ENCODE assay signal across 8 mouse cellular contexts in the genomic region with DNA sequence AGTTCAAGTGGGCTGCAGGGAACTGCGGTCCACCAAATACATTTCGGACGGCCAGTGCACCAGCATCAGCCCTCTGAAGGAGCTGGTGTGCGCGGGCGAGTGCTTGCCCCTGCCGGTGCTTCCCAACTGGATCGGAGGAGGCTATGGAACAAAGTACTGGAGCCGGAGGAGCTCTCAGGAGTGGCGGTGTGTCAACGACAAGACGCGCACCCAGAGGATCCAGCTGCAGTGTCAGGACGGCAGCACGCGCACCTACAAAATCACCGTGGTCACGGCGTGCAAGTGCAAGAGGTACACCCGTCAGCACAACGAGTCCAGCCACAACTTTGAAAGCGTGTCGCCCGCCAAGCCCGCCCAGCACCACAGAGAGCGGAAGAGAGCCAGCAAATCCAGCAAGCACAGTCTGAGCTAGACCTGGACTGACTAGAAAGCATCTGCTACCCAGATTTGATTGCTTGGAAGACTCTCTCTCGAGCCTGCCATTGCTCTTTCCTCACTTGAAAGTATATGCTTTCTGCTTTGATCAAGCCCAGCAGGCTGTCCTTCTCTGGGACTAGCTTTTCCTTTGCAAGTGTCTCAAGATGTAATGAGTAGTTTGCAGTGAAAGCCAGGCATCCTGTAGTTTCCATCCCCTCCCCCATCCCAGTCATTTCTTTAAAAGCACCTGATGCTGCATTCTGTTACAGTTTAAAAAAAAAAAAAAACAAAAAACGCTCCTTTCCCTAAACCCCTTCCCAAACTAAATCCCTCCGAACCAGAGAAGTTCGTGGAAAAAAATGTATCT. TPM values are rescaled to one million over a fixed set of nuclear protein-coding genes. Genes with fewer than 3 reads are reported as not detected.
DNase-seq lines count a peak whose midpoint lies in the region; ATAC-seq and TF ChIP-seq lines count a peak whose summit lies in the region.

No protein-coding gene starts in this region.

- ATAC-seq in forebrain, embryonic 15.5 days (replicated peaks), result peak; percentile 88
- peak; percentile 88 for ATAC-seq in hindbrain, embryonic 14.5 days (ENCODE audit: low FRiP score)
- peak; percentile 54 for ATAC-seq in limb, embryonic 14.5 days (ENCODE audit: low FRiP score, low read depth)
- ATAC-seq in midbrain, embryonic 15.5 days (replicated peaks), result peak; percentile 91

- no peaks in the 10 kb centered on the region for H3K9me3 ChIP-seq in forebrain, embryonic 15.5 days
- H3K9me3 ChIP-seq in hindbrain, embryonic 14.5 days (ENCODE audit: control insufficient read depth, low read length), result no peaks in the 10 kb centered on the region
- no peaks in the 10 kb centered on the region for H3K9me3 ChIP-seq in limb, embryonic 14.5 days (ENCODE audit: control insufficient read depth, low read length)
- H3K9me3 ChIP-seq in midbrain, embryonic 15.5 days, result no peaks in the 10 kb centered on the region

- intact Hi-C loops in heart, postnatal 25 days (cut with DNase I), result no loop called here

- peak overlapping the region; percentile 53 for H3K4me3 ChIP-seq in brown adipose tissue, adult 24 weeks (ENCODE audit: insufficient read depth, low read depth, low read length)
- peak overlapping the region; percentile 48 for H3K4me3 ChIP-seq in forebrain, embryonic 15.5 days
- peak overlapping the region; percentile 37 for H3K4me3 ChIP-seq in hindbrain, embryonic 14.5 days (replicated peaks; ENCODE audit: low read length)
- peak overlapping the region; percentile 49 for H3K4me3 ChIP-seq in limb, embryonic 14.5 days (replicated peaks; ENCODE audit: low read length)
- peak overlapping the region; percentile 52 for H3K4me3 ChIP-seq in midbrain, embryonic 15.5 days

- 0 out of 2 replicates have a peak, but pooled peaks have one; percentile 35 for TF ChIP-seq POLR2A in limb, embryonic 14.5 days (IDR thresholded peaks at IDR 0.05; ENCODE audit: borderline replicate concordance, extremely low read depth, insufficient read depth, insufficient read length)

- H3K27ac ChIP-seq in brown adipose tissue, adult 24 weeks (replicated peaks; ENCODE audit: low read depth, low read length), result no peak overlapping the region
- H3K27ac ChIP-seq in forebrain, embryonic 15.5 days (replicated peaks), result no peak overlapping the region
- no peak overlapping the region for H3K27ac ChIP-seq in hindbrain, embryonic 14.5 days
- peak overlapping the region; percentile 82 for H3K27ac ChIP-seq in limb, embryonic 14.5 days (replicated peaks; ENCODE audit: low read depth, low read length)
- H3K27ac ChIP-seq in midbrain, embryonic 15.5 days, result 0 out of 2 replicates have a peak overlapping the region, but pooled peaks have one; percentile 20

- no peaks in the 10 kb centered on the region for H3K4me1 ChIP-seq in brown adipose tissue, adult 24 weeks (ENCODE audit: control insufficient read depth, insufficient read depth, insufficient read length, low read length)
- H3K4me1 ChIP-seq in forebrain, embryonic 15.5 days, result peaks cover 28% of the 10 kb centered on the region
- H3K4me1 ChIP-seq in hindbrain, embryonic 14.5 days (replicated peaks; ENCODE audit: control insufficient read depth, insufficient read depth, low read length), result no peaks in the 10 kb centered on the region; the same call in 1 of the 2 replicates
- peaks cover 14% of the 10 kb centered on the region for H3K4me1 ChIP-seq in limb, embryonic 14.5 days (ENCODE audit: control insufficient read depth, insufficient read depth, low read length)
- H3K4me1 ChIP-seq in midbrain, embryonic 15.5 days, result peaks cover 18% of the 10 kb centered on the region

- H3K9ac ChIP-seq in forebrain, embryonic 15.5 days (replicated peaks), result peak overlapping the region; percentile 43
- H3K9ac ChIP-seq in hindbrain, embryonic 14.5 days, result peak overlapping the region; percentile 43
- H3K9ac ChIP-seq in limb, embryonic 14.5 days (ENCODE audit: low read depth, low read length, severe bottlenecking), result peak overlapping the region; percentile 66
- peak overlapping the region; percentile 50 for H3K9ac ChIP-seq in midbrain, embryonic 15.5 days

- DNase-seq in heart, adult 11 months, result peak; percentile 89
- DNase-seq in heart, postnatal 25 days (ENCODE audit: low spot score), result no peak
- DNase-seq in hindbrain, embryonic 14.5 days (ENCODE audit: low spot score), result peak; percentile 64
- peak; percentile 79 for DNase-seq in limb, embryonic 14.5 days (ENCODE audit: low spot score)
- DNase-seq in spleen, postnatal 4 days (ENCODE audit: low spot score in 2 of 2), result peak; percentile 44 to 71

- no peaks in the 10 kb centered on the region for H3K27me3 ChIP-seq in forebrain, embryonic 15.5 days
- peaks cover 3% of the 10 kb centered on the region; the same call in 1 of the 2 replicates for H3K27me3 ChIP-seq in hindbrain, embryonic 14.5 days (ENCODE audit: control insufficient read depth, insufficient read depth, low read length)
- H3K27me3 ChIP-seq in limb, embryonic 14.5 days (ENCODE audit: control insufficient read depth, insufficient read depth, low read length), result no peaks in the 10 kb centered on the region
- 0 out of 2 replicates have a peak, but pooled peaks cover 6% of the 10 kb centered on the region for H3K27me3 ChIP-seq in midbrain, embryonic 15.5 days (replicated peaks)

- H3K4me2 ChIP-seq in forebrain, embryonic 15.5 days (replicated peaks), result peak overlapping the region; percentile 94
- peak overlapping the region; percentile 67 for H3K4me2 ChIP-seq in hindbrain, embryonic 14.5 days (replicated peaks)
- H3K4me2 ChIP-seq in limb, embryonic 14.5 days (replicated peaks; ENCODE audit: low read depth, low read length, severe bottlenecking), result peak overlapping the region; percentile 78
- peak overlapping the region; percentile 96 for H3K4me2 ChIP-seq in midbrain, embryonic 15.5 days

- WGBS in forebrain, embryonic 15.5 days, result 1% methylated on average over 30 of the region's 30 CpGs
- 3% methylated on average over 30 of the region's 30 CpGs for WGBS in hindbrain, embryonic 14.5 days
- WGBS in limb, embryonic 14.5 days, result under 1% methylated on average over 30 of the region's 30 CpGs
- WGBS in midbrain, embryonic 15.5 days, result 2% methylated on average over 30 of the region's 30 CpGs

- no peaks in the 10 kb centered on the region for H3K36me3 ChIP-seq in forebrain, embryonic 15.5 days
- H3K36me3 ChIP-seq in hindbrain, embryonic 14.5 days (replicated peaks; ENCODE audit: control insufficient read depth, insufficient read depth), result no peaks in the 10 kb centered on the region
- no peaks in the 10 kb centered on the region; the same call in 1 of the 2 replicates for H3K36me3 ChIP-seq in limb, embryonic 14.5 days (ENCODE audit: control insufficient read depth, insufficient read depth, low read length)
- H3K36me3 ChIP-seq in midbrain, embryonic 15.5 days (replicated peaks), result no peaks in the 10 kb centered on the region

RNA-seq across cellular contexts. Expression of a gene that starts 3.3 kb away (rescaled TPM):
- total RNA-seq in heart, postnatal 25 days (2021), result under 1 TPM; 0.18 to 0.39 TPM
- polyA plus RNA-seq in brown adipose tissue, adult 24 weeks (2012; ENCODE audit: insufficient read depth, insufficient read length, missing spikeins), result 0.59 and 0.63 TPM in 2 replicates
- polyA plus RNA-seq in forebrain, embryonic 15.5 days (2015; fragmentation: Nextera tagmentation; extraction: Ambion mirVana), result 7.6 and 15.3 TPM in 2 replicates
- 23.7 and 32.2 TPM in 2 replicates for polyA plus RNA-seq in hindbrain, embryonic 14.5 days (2014; fragmentation: Nextera tagmentation; extraction: Ambion mirVana)
- polyA plus RNA-seq in limb, embryonic 14.5 days (2012; rRNA removed), result 36.1 and 39.5 TPM in 2 replicates
- 63.8 and 69.7 TPM in 2 replicates for polyA plus RNA-seq in limb, embryonic 14.5 days (2014; fragmentation: Nextera tagmentation; extraction: Ambion mirVana)
- polyA plus RNA-seq in midbrain, embryonic 15.5 days (2015; fragmentation: Nextera tagmentation; extraction: Ambion mirVana), result 6.8 and 8.1 TPM in 2 replicates

Comparison
In these comparisons a context has a peak if more than half of its experiments do, and no peak if none do; other contexts are left out.
1. H3K27ac ChIP-seq: peak in limb, embryonic 14.5 days (single experiment) and midbrain, embryonic 15.5 days (single experiment); none in brown adipose tissue, adult 24 weeks (single experiment), forebrain, embryonic 15.5 days (single experiment) and hindbrain, embryonic 14.5 days (single experiment).
2. Peak in every context shown above with its lines, with median percentiles within 50 percentile points of each other: H3K4me3 ChIP-seq, ATAC-seq, H3K4me2 ChIP-seq and H3K9ac ChIP-seq.